Mouse (Mus musculus) cortical plate, adult 2 months (tissue): Measurements from ENCODE around the gene Olfr305.

ENCODE experiments used
- CTCF ChIP-seq: fragments of 200-500 bp; IDR thresholded peaks from 2 replicates; pipeline ENCODE4 v1.5.1; 2011; ENCODE audit warnings: mild to moderate bottlenecking, control low read depth, low read length; ENCODE audit not compliant: insufficient read depth; ENCODE audit errors: extremely low read depth
- POLR2A ChIP-seq: fragments of 200-500 bp; IDR thresholded peaks from 2 replicates; pipeline ENCODE4 v1.6.1; 2011; ENCODE audit warnings: mild to moderate bottlenecking, low read length, control low read depth; ENCODE audit not compliant: insufficient read depth; ENCODE audit errors: extremely low read depth

- TF ChIP-seq POLR2A (no peak), CTCF (no peak)
Observed at GRCm38 (mm10) chr7:86386558-86386957, 19.8 kb upstream of the Olfr305 start, which contains the start of gene Olfr304.
